Mouse (Mus musculus) limb, embryonic 15.5 days (tissue): ENCODE measurements around the gene Eif4a2. TPM values are rescaled to one million over a fixed set of nuclear protein-coding genes. Genes with fewer than 3 reads are reported as not detected.

Source experiments
- ATAC-seq: fragments of 200-750 bp; cut with Nextera tagmentation; 2 replicates; pipeline ENCODE4 v1.8.0; 2017; ENCODE audit warnings: low read depth, moderate TSS enrichment; ENCODE audit not compliant: insufficient number of reproducible peaks, low FRiP score, low TSS enrichment
- H3K27ac ChIP-seq: fragments of 300-500 bp; sonication (generic); 2 replicates; pipeline ENCODE4 v1.5.1; 2015; ENCODE audit warnings: moderate library complexity, mild to moderate bottlenecking, inconsistent platforms
- H3K27me3 ChIP-seq: fragments of 300-500 bp; sonication (generic); 2 replicates; pipeline ENCODE4 v1.6.1; 2015; ENCODE audit warnings: inconsistent platforms
- H3K36me3 ChIP-seq: fragments of 300-500 bp; sonication (generic); 2 replicates; pipeline ENCODE4 v1.6.1; 2015; ENCODE audit warnings: inconsistent platforms
- H3K4me1 ChIP-seq: fragments of 300-500 bp; sonication (generic); 2 replicates; pipeline ENCODE4 v1.6.1; 2015; ENCODE audit warnings: inconsistent platforms
- H3K4me2 ChIP-seq: fragments of 300-500 bp; sonication (generic); 2 replicates; pipeline ENCODE4 v1.6.1; 2015; ENCODE audit warnings: mild to moderate bottlenecking, inconsistent platforms
- H3K4me3 ChIP-seq: fragments of 300-500 bp; sonication (generic); 2 replicates; pipeline ENCODE4 v1.5.1; 2015; ENCODE audit warnings: mild to moderate bottlenecking, inconsistent platforms
- H3K9ac ChIP-seq: fragments of 300-500 bp; sonication (generic); 2 replicates; pipeline ENCODE4 v1.6.1; 2015; ENCODE audit warnings: inconsistent platforms
- H3K9me3 ChIP-seq: fragments of 300-500 bp; sonication (generic); 2 replicates; pipeline ENCODE4 v1.6.1; 2016; ENCODE audit warnings: inconsistent platforms
- WGBS: fragments of 180-500 bp; shearing (Covaris S2); methylation state at CpG from one replicate; pipeline ENCODE4 v1.1.7; 2015; 5-methylcytosine and 5-hydroxymethylcytosine counted together
- polyA plus RNA-seq: library from polyadenylated mRNA; unstranded; fragments of >200 nt; fragmentation: Nextera tagmentation; extraction: Ambion mirVana; gene quantifications from 2 replicates; pipeline ENCODE4 v1.2.1, GENCODE M21; 2015

Eif4a2 gene
- polyA plus RNA-seq, 1 experiment from 2014 or later = 259 TPM

DNA sequence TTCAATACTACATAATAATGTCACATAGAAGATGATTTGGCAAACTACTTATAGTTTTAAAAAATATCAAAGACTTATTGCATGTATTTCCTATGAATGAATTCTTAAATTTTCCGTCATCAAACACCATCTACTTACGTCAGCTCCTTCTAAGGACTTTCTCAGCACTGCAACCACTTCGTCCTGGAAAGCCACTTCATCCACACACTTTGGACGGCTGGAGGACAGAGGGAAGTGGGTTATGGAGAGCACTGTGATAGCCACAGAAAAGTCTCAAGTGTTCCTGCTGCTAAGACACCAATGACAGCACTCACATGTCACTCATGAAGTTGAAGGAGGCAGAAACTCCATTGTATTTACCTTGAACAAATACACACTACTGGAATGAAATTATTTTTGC is 17.2 kb downstream of the Eif4a2 start:
- Histone ChIP-seq H3K9me3 (no peaks in the 10 kb centered on the region), H3K36me3 (peaks cover 33% of the 10 kb centered on the region), H3K9ac (no peak overlapping the region), H3K4me1 (peaks cover 15% of the 10 kb centered on the region), H3K27me3 (no peaks in the 10 kb centered on the region), H3K27ac (no peak overlapping the region), H3K4me2 (no peak overlapping the region), H3K4me3 (no peak overlapping the region)
- ATAC-seq = no peak
- WGBS = 90% methylated on average over 4 of the region's 4 CpGs

DNA sequence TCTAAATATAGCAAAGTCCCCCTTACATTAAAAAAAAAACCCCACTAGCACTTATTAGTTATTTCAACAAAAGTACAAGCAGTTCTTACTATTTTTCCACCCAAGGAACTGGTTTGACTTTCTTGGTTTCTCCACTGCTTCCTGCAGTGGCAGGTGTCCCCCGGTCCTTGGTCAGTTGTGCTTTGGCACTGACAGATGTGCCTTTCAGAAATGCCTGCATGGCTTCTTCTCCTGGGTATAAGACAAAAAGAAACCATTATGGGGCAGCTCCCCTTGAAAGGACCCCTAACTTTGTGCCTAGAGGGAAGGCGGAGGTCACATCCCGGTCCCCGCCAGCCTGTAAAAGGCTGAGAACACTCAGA is 20.0 kb downstream of the Eif4a2 start:
- Histone ChIP-seq H3K27ac (peak overlapping the region; percentile 99), H3K4me3 (peak overlapping the region; percentile 82), H3K4me2 (peak overlapping the region; percentile 81), H3K9me3 (no peaks in the 10 kb centered on the region), H3K27me3 (no peaks in the 10 kb centered on the region), H3K9ac (peak overlapping the region; percentile 94), H3K4me1 (peaks cover 15% of the 10 kb centered on the region), H3K36me3 (peaks cover 18% of the 10 kb centered on the region)
- 0% methylated on average over 4 of the region's 4 CpGs for WGBS
- no peak for ATAC-seq

- peak within 1 kb of the TSS; percentile 82 for H3K4me3 ChIP-seq
- H3K4me1 ChIP-seq = peaks cover 15% of the 10 kb centered on the region
- under 1% methylated on average over 51 of the region's 51 CpGs for WGBS
- peak within 1 kb of the TSS; percentile 94 for H3K9ac ChIP-seq
- peak within 1 kb of the TSS; percentile 99 for H3K27ac ChIP-seq
- H3K4me2 ChIP-seq = peak within 1 kb of the TSS; percentile 81
- ATAC-seq = peak; percentile 88
- no peaks in the 10 kb centered on the region for H3K9me3 ChIP-seq
- H3K36me3 ChIP-seq = peaks cover 14% of the 10 kb centered on the region
- H3K27me3 ChIP-seq = no peaks in the 10 kb centered on the region
These were observed 20.6 kb downstream of the Eif4a2 start, which contains the start of gene Rfc4 for GRCm38 (mm10) chr16:23127673-23128375. TSS of gene Rfc4 (minus strand) at chr16:23127737.

GRCm38 (mm10) chr16:23130303-23130702 is 23.1 kb downstream of the Eif4a2 start:
- no peak overlapping the region for H3K9ac ChIP-seq
- H3K36me3 ChIP-seq = no peaks in the 10 kb centered on the region
- H3K27ac ChIP-seq = no peak overlapping the region
- no peak overlapping the region for H3K4me3 ChIP-seq
- peaks cover 15% of the 10 kb centered on the region for H3K4me1 ChIP-seq
- no peak for ATAC-seq
- H3K9me3 ChIP-seq = no peaks in the 10 kb centered on the region
- 83% methylated on average over 3 of the region's 3 CpGs for WGBS
- H3K27me3 ChIP-seq = no peaks in the 10 kb centered on the region
- no peak overlapping the region for H3K4me2 ChIP-seq

DNA sequence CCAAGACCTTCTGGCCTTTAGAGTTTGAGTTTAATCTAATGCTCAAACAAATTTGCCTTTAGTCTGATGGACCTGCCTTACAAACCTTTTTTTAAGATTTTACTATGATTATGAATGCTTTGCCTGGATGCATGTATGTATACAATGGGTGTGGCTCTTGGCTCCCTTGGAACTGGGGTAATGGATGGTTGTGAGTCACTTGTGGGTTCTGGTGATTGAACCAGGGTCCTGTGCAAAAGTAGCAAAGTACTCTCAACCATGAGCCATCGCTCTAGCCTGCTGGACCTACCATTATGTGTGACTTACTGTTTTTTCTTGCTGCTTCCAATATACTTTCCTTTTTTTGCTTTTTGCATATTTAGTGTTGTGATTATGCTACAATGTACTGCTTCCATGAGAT is 25.1 kb downstream of the Eif4a2 start:
- no peaks in the 10 kb centered on the region for H3K9me3 ChIP-seq
- no peak for ATAC-seq
- H3K27ac ChIP-seq = no peak overlapping the region
- H3K4me1 ChIP-seq = peaks cover 8% of the 10 kb centered on the region
- no peaks in the 10 kb centered on the region for H3K27me3 ChIP-seq
- H3K36me3 ChIP-seq = no peaks in the 10 kb centered on the region
- H3K4me3 ChIP-seq = no peak overlapping the region
- WGBS = 84% methylated on average over 1 of the region's 1 CpGs
- no peak overlapping the region for H3K4me2 ChIP-seq
- no peak overlapping the region for H3K9ac ChIP-seq

DNA sequence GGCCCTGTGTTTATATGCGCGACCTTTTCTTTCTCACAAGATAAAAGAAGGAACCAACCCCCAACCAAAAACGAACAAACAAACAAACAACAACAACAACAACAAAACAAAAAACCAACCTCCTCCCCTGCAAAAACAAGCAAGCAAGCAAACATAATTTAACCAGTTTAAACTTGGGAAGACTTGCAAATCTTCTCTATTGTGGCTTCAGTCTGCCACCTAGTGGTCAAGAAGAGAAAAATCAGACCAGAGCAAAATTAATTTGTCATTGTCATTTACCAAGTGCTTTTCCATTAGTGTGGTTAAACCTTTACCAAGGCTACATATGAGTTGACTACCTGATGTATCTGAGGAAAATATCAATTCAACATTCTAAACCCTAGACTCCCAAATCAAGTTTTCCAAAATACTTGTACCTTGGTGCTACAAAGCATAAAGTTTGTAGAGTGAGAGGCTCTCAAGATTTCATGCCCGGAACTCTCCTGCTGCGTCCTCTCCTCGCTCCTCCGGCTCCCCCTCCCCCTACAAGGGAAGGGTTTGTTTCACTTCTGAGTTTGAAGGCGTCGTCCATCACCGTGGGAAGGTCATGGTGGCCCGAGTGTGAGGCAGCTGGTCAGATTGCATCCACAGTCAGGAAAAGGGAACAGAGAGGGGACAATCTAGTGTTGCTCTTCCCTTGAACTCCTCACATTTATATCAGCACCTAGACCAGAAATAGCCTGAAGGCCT is 28.3 kb downstream of the Eif4a2 start:
- H3K4me1 ChIP-seq = no peaks in the 10 kb centered on the region
- no peak overlapping the region for H3K4me3 ChIP-seq
- no peak overlapping the region for H3K4me2 ChIP-seq
- no peaks in the 10 kb centered on the region for H3K36me3 ChIP-seq
- H3K27ac ChIP-seq = no peak overlapping the region
- H3K27me3 ChIP-seq = no peaks in the 10 kb centered on the region
- 20% methylated on average over 11 of the region's 11 CpGs for WGBS
- ATAC-seq = no peak
- no peak overlapping the region for H3K9ac ChIP-seq
- H3K9me3 ChIP-seq = no peaks in the 10 kb centered on the region

DNA sequence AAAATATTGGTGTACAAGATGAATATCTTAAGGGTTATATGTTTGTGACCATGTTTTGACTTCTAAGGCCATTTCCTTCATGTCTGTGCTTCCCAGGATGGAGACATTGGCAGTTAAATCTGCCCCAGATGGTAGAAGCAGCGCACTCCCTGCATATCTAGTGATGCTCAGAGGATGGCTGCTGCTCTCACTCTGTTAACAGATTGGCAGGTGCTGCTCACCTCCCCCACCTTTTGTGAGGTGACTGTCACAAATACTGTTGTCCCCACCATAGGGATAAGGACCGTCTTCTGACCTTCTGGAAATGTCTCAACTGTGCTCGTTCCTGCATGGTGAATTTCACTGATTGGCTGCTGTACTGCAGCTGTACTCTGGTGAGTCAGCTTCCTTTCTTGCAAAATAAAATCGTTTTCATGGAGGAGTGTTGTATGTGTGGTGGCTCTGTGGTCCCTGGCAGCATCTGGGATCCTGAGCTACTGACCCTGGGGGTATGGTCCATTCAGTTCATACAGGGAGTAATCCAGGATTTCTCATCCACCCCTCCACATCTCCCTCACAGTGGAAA is 29.2 kb downstream of the Eif4a2 start:
- no peaks in the 10 kb centered on the region for H3K4me1 ChIP-seq
- WGBS = 51% methylated on average over 4 of the region's 4 CpGs
- H3K4me3 ChIP-seq = no peak overlapping the region

DNA sequence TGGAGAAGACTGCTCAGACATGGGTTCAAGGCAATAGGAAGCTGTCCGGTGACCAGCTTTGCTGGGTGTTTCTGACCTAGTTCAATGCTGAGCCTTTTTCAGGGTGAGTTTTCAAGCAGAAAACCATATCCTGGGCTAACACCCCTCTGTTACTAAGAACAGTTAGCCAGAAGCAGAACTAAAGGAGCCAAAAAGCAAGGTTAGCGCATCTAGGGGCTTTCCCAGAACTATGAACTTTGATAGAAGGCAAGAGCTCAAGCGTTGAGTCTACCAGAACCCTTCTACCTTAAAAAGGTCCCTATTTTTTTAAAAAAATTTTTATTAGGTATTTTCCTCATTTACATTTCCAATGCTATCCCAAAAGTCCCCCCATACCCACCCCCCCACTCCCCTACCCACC is 33.7 kb downstream of the Eif4a2 start:
- Histone ChIP-seq H3K9ac (no peak overlapping the region), H3K27me3 (no peaks in the 10 kb centered on the region), H3K36me3 (no peaks in the 10 kb centered on the region), H3K27ac (no peak overlapping the region), H3K9me3 (no peaks in the 10 kb centered on the region), H3K4me1 (no peaks in the 10 kb centered on the region), H3K4me2 (no peak overlapping the region), H3K4me3 (no peak overlapping the region)
- no peak for ATAC-seq
- 93% methylated on average over 3 of the region's 3 CpGs for WGBS

More for the DNA sequence above, 29.2 kb downstream of the Eif4a2 start:
- H3K9ac ChIP-seq = no peak overlapping the region
- no peak overlapping the region for H3K27ac ChIP-seq
- H3K4me2 ChIP-seq = no peak overlapping the region
- H3K27me3 ChIP-seq = no peaks in the 10 kb centered on the region
- no peaks in the 10 kb centered on the region for H3K9me3 ChIP-seq
- ATAC-seq = no peak
- no peaks in the 10 kb centered on the region for H3K36me3 ChIP-seq

GRCm38 (mm10) chr16:23144326-23144725 is 37.1 kb downstream of the Eif4a2 start:
- Histone ChIP-seq H3K4me1 (no peaks in the 10 kb centered on the region), H3K9me3 (no peaks in the 10 kb centered on the region), H3K9ac (no peak overlapping the region), H3K36me3 (no peaks in the 10 kb centered on the region), H3K4me3 (no peak overlapping the region), H3K4me2 (no peak overlapping the region), H3K27ac (no peak overlapping the region), H3K27me3 (no peaks in the 10 kb centered on the region)
- ATAC-seq = no peak
- 85% methylated on average over 7 of the region's 7 CpGs for WGBS

DNA sequence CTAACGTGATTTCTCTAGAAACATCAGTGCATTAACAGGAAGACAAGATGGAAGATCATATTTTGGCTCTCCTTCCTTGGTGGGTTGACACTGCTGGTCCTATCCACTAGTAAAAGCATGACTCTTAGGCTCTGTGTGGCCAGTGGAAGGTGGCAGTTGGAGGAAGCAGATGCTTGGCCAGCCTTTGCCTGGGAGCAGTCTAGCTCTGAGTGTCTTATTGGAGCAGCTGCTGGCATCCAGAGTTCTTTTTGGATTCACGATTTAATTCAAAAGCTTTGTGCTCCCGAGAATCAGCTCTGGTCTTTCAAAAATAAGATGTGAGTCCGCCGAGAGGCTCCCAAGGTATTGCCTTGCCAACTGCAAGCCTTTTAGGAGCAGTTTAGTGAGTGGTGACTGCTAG is 38.0 kb downstream of the Eif4a2 start:
- Histone ChIP-seq H3K4me3 (no peak overlapping the region), H3K9ac (no peak overlapping the region), H3K9me3 (no peaks in the 10 kb centered on the region), H3K4me1 (no peaks in the 10 kb centered on the region), H3K27ac (no peak overlapping the region), H3K27me3 (no peaks in the 10 kb centered on the region), H3K4me2 (no peak overlapping the region), H3K36me3 (no peaks in the 10 kb centered on the region)
- ATAC-seq = no peak
- 61% methylated on average over 5 of the region's 5 CpGs for WGBS

- H3K9me3 ChIP-seq = no peaks in the 10 kb centered on the region
- no peaks in the 10 kb centered on the region for H3K4me1 ChIP-seq
- no peak for ATAC-seq
- no peak within 1 kb of the TSS for H3K9ac ChIP-seq
- no peak within 1 kb of the TSS for H3K4me2 ChIP-seq
- H3K4me3 ChIP-seq = no peak within 1 kb of the TSS
- H3K27ac ChIP-seq = no peak within 1 kb of the TSS
- WGBS = 77% methylated on average over 3 of the region's 3 CpGs
- H3K36me3 ChIP-seq = no peaks in the 10 kb centered on the region
- H3K27me3 ChIP-seq = no peaks in the 10 kb centered on the region
These were observed 39.0 kb downstream of the Eif4a2 start, which contains the start of gene Adipoq for GRCm38 (mm10) chr16:23146280-23146679. TSS of gene Adipoq (plus strand) at chr16:23146536.

- Histone ChIP-seq H3K36me3 (no peaks in the 10 kb centered on the region), H3K4me1 (no peaks in the 10 kb centered on the region), H3K9ac (no peak overlapping the region), H3K27ac (no peak overlapping the region), H3K27me3 (no peaks in the 10 kb centered on the region), H3K4me3 (no peak overlapping the region), H3K4me2 (no peak overlapping the region), H3K9me3 (no peaks in the 10 kb centered on the region)
- no peak for ATAC-seq
- 60% methylated on average over 2 of the region's 2 CpGs for WGBS
These were observed 41.7 kb downstream of the Eif4a2 start for GRCm38 (mm10) chr16:23148936-23149335.
